Mouse (Mus musculus) frontal cortex, postnatal 36 days (tissue): Measurements from ENCODE around the gene Tirap.
"Not testable (repeated sequence)": the region's sequence is repeated elsewhere in the genome, so short reads cannot be mapped to it uniquely, and the experiment has no call there.

Source experiments
- DNase-seq, 2 experiments: peaks; one replicate each; pipeline ENCODE4 v3.0.0; 2022; ENCODE audit warnings: low spot score in 2 of 2

The Tirap gene

DNA sequence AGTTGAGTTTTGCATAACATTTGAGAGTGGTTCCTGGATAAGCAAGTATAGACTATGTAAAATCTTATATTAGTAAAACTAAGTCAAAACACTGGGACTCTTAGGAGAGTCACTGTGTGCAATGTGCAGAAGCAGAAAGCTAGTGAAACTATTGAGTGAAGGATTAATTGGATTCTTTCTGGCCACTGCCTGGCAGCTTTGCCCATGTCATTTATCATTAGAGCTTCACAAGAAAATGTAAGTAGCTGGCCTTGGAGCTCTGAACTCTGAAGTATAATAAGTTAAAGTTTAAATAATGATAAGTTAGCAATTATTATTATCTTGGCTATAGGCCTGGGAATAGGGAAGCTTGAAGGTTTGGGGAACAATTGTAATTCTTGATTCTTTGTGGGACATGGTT is 51.3 kb downstream of the Tirap start:
- not testable (repeated sequence) for DNase-seq

DNA sequence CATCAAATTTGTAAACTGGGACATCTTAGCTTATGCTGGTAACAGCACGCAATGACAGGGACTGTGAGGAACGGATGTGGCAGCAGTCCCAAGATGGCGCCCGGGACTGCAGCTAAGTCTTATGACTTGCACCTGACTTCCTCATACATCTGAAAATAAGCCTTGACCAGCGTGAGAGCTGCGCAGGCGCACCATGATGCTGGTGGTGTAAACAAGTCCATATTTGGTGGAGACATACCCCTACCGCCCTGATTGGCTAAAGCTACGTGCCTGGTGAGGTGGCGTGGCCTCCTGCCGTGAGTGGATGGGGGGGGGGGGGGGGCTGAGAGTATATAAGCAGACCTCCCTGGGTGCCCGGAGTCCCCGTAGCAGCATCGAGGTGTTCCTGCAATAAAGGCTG is 52.8 kb downstream of the Tirap start:
- not testable (repeated sequence) for DNase-seq

DNA sequence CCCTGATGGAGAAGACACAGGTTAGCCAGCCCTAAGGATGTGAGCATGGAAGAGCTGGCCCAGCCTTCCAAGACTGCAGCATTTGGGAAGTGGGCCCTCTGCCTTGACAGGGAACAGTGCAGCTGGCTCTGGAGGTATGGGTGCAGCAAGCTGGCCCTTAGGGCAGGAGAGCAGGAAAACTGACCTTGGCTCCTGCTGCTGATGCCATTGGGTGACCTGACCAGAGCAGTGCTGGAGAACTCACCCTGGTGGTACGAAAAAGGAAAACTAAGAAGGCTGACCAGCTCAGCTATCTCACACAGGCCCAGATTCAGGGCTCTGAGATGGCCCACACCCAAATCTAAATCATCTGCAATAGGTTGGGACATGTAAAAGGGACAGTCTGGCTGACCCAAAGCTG is 54.3 kb downstream of the Tirap start:
- DNase-seq: no peak

DNA sequence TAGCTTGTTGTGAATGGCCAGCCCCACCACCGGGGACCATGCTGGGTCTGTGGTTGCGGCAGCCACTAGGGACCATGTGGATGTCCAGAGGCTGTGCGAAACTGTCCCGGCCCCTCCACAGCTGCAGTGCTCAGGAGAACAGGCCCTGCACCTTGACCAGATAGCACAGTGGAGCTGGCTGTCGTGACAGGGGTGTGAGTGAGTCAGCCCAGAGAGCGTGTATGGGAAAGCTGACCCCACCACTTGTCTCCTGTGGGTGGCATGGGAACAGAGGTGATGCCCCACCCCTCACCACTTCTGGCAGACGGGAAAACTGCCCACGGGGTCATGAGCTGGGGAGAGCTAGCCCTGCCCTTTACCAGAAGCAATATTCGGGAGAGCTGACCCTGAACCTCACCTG is 55.0 kb downstream of the Tirap start:
- no peak for DNase-seq

DNA sequence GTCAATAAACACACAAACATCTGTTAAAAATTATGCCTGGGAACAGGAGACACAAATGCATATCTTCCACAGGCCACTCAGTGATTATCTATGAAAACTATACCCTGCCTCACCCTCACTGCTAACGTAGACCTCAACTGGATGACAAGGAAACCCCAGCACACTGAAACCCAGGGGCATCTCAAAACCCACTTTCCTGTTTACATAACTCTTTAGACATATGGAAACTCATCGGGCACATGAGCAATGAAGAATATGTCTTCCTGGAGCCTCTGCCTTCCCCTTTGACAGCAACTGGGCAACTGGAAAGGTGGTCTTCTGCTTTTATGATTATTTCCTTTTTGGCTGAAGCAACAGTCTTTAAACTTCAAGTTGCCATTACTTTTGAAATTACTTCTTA is 57.9 kb downstream of the Tirap start:
- DNase-seq: no peak

DNA sequence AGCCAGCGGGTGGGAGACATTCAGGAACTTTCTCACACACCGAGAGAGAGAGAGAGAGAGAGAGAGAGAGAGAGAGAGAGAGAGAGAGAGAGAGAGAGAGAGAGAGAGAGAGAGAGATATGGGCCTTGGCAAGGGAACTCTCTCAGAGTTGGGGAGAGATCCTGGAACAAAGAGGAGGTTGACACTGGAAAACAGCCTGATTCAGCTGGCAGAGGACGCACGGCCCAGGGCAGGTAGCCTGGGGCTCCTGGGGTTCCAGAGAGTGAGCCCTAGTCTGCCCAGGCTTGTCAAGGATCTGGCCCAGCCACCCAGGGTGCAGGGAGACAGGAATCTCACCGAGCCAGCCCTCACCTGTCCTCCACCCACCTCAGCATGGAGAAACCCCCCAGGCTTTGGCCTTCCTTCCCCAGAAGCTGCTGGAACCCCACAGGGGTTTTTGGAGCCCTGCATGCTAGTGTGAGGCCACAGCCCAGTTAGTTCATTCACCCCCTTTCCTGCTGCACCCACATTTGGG is 60.8 kb downstream of the Tirap start:
- no peak for DNase-seq

DNA sequence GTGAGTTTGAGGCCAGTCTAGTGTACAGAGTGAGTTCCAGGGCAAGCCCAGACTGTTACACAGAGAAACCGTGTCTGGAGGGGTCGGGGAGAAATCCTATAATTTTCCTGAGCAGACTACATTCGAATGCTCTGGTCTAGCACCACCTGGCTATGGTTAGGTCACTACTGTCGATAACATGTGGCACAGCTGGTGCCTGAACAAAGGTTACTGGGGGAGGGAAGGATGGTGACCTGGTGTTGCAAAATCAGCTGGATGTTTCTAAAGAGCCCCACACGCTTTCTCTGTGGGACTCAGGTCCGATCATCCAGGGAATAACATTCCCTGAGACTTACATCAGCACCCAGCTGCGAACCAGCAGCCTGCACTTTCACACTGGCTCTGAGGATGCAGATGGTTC is 62.1 kb downstream of the Tirap start:
- no peak for DNase-seq

DNA sequence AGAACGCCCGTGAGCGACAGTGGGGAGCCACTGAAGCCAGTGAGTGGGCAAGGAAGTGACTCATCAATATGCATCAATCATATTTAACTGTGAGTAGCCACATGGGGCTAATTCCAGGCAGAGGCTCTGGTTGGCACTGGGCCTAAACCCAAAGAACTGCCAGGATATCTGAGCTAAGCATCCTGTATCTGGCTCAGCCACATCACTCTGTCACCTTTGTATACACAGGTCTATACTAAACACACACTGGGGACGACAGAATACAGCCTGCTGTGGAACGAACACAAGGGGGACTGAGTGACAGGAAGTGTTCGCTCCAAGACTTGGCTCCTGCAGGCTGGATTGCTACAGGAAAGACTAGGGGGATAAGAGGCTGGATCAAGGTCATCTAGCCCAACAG is 64.5 kb downstream of the Tirap start:
- DNase-seq: no peak
